Mouse (Mus musculus): ENCODE measurements around the gene Mtor. TPM values are rescaled to one million over a fixed set of nuclear protein-coding genes. Genes with fewer than 3 reads are reported as not detected.
A peak's percentile ranks its signal among the peaks of the same experiment; 100 is the strongest.

Mtor gene
- polyA plus RNA-seq, 1 experiment from 2014 or later, result 16.5 TPM

DNA sequence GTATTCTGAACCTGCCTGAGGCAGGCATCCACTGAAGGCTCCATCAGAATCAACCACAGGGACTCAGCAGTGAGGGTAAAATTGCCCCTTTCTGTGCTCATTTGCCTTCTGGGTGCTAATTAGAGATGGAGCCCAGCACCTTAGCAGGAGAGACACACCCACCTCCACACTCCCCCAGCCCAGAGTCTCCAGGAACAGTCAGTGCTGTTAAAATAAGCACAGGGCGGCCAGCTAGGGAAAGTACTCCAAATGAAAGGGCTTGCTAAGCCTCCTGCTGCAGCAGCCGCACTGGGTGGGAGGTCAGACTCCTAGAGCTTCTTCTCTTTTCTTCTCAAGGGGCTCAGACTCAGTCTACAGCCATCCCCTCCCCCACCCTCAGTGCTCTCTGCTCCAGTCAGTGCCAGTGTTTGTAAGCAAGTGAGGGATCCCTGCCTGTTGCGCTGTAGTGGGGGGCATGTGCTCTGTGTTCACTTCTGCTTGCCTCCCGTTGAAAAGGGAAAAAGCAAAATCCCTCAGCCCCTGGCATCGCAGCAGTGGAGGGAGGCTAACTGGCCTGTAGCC, 69.9 kb downstream of the Mtor start:
- WGBS, result 28% methylated on average over 5 of the region's 5 CpGs
- Histone ChIP-seq H3K4me3 (no peak overlapping the region), H3K4me2 (no peak overlapping the region), H3K27me3 (no peaks in the 10 kb centered on the region), H3K9me3 (no peaks in the 10 kb centered on the region), H3K27ac (peak overlapping the region; percentile 11; the same call in 1 of the 2 replicates), H3K36me3 (peaks cover 87% of the 10 kb centered on the region), H3K9ac (no peak overlapping the region), H3K4me1 (no peaks in the 10 kb centered on the region)
- ATAC-seq (ENCODE audit: insufficient number of reproducible peaks, insufficient read depth, low FRiP score, low TSS enrichment, low read depth), result no peak

GRCm38 (mm10) chr4:148523538-148523937, 75.1 kb downstream of the Mtor start:
- no peak overlapping the region for H3K27ac ChIP-seq

GRCm38 (mm10) chr4:148527158-148527910, 78.9 kb downstream of the Mtor start:
- Histone ChIP-seq H3K36me3 (peaks cover 90% of the 10 kb centered on the region), H3K27me3 (no peaks in the 10 kb centered on the region), H3K4me1 (no peaks in the 10 kb centered on the region), H3K4me3 (no peak overlapping the region), H3K9ac (no peak overlapping the region), H3K27ac (no peak overlapping the region), H3K4me2 (no peak overlapping the region), H3K9me3 (no peaks in the 10 kb centered on the region)
- 87% methylated on average over 10 of the region's 10 CpGs for WGBS
- ATAC-seq (ENCODE audit: insufficient number of reproducible peaks, insufficient read depth, low FRiP score, low TSS enrichment, low read depth), result no peak

More at GRCm38 (mm10) chr4:148523538-148523937, 75.1 kb downstream of the Mtor start:
- 73% methylated on average over 7 of the region's 7 CpGs for WGBS
- Histone ChIP-seq H3K4me3 (no peak overlapping the region), H3K4me2 (no peak overlapping the region), H3K36me3 (peaks cover 85% of the 10 kb centered on the region), H3K4me1 (no peaks in the 10 kb centered on the region), H3K9me3 (no peaks in the 10 kb centered on the region), H3K27me3 (no peaks in the 10 kb centered on the region), H3K9ac (no peak overlapping the region)
- no peak for ATAC-seq (ENCODE audit: insufficient number of reproducible peaks, insufficient read depth, low FRiP score, low TSS enrichment, low read depth)

DNA sequence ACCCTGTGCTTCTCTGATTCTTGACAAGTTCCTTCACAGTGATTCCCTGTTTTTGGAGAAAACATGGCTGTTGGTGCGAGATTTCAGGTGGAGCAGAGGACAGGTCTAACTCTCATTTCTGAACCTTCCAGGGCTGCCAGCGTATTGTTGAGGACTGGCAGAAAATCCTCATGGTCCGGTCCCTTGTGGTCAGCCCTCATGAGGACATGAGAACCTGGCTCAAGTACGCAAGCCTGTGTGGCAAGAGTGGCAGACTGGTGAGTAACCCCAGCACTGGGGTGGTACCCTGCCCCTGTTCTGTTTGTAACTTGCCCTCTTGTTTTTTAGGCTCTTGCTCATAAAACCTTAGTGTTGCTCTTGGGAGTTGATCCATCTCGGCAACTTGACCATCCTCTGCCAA, 81.9 kb downstream of the Mtor start:
- no peak overlapping the region for H3K4me3 ChIP-seq
- H3K4me2 ChIP-seq, result no peak overlapping the region
- H3K9me3 ChIP-seq, result no peaks in the 10 kb centered on the region
- H3K27me3 ChIP-seq, result no peaks in the 10 kb centered on the region
- no peaks in the 10 kb centered on the region for H3K4me1 ChIP-seq
- no peak for ATAC-seq (ENCODE audit: insufficient number of reproducible peaks, insufficient read depth, low FRiP score, low TSS enrichment, low read depth)
- H3K9ac ChIP-seq, result no peak overlapping the region
- peaks cover 90% of the 10 kb centered on the region for H3K36me3 ChIP-seq
- H3K27ac ChIP-seq, result no peak overlapping the region
- WGBS, result 92% methylated on average over 5 of the region's 5 CpGs

- 90% methylated on average over 6 of the region's 6 CpGs for WGBS
- no peak for ATAC-seq (ENCODE audit: insufficient number of reproducible peaks, insufficient read depth, low FRiP score, low TSS enrichment, low read depth)
- peaks cover 90% of the 10 kb centered on the region for H3K36me3 ChIP-seq
These were observed 82.4 kb downstream of the Mtor start for GRCm38 (mm10) chr4:148530778-148531177.

GRCm38 (mm10) chr4:148531341-148531740, 82.9 kb downstream of the Mtor start:
- no peaks in the 10 kb centered on the region for H3K4me1 ChIP-seq
- no peak overlapping the region for H3K4me3 ChIP-seq
- no peak overlapping the region for H3K9ac ChIP-seq
- no peaks in the 10 kb centered on the region for H3K9me3 ChIP-seq
- H3K27me3 ChIP-seq, result no peaks in the 10 kb centered on the region
- H3K4me2 ChIP-seq, result no peak overlapping the region
- H3K36me3 ChIP-seq, result peaks cover 90% of the 10 kb centered on the region
- no peak for ATAC-seq (ENCODE audit: insufficient number of reproducible peaks, insufficient read depth, low FRiP score, low TSS enrichment, low read depth)
- H3K27ac ChIP-seq, result no peak overlapping the region
- 87% methylated on average over 4 of the region's 4 CpGs for WGBS

More at GRCm38 (mm10) chr4:148530778-148531177, 82.4 kb downstream of the Mtor start:
- Histone ChIP-seq H3K4me3 (no peak overlapping the region), H3K9ac (no peak overlapping the region), H3K9me3 (no peaks in the 10 kb centered on the region), H3K27ac (no peak overlapping the region), H3K27me3 (no peaks in the 10 kb centered on the region), H3K4me2 (no peak overlapping the region), H3K4me1 (no peaks in the 10 kb centered on the region)

GRCm38 (mm10) chr4:148532516-148532915, 84.1 kb downstream of the Mtor start:
- Histone ChIP-seq H3K27me3 (no peaks in the 10 kb centered on the region), H3K4me3 (no peak overlapping the region), H3K36me3 (peaks cover 90% of the 10 kb centered on the region), H3K9me3 (no peaks in the 10 kb centered on the region), H3K9ac (no peak overlapping the region), H3K27ac (no peak overlapping the region), H3K4me1 (no peaks in the 10 kb centered on the region), H3K4me2 (no peak overlapping the region)
- 87% methylated on average over 3 of the region's 3 CpGs for WGBS
- no peak for ATAC-seq (ENCODE audit: insufficient number of reproducible peaks, insufficient read depth, low FRiP score, low TSS enrichment, low read depth)

- no peak overlapping the region for H3K27ac ChIP-seq
- no peak overlapping the region for H3K4me2 ChIP-seq
- H3K9ac ChIP-seq, result no peak overlapping the region
- ATAC-seq (ENCODE audit: insufficient number of reproducible peaks, insufficient read depth, low FRiP score, low TSS enrichment, low read depth), result no peak
- H3K27me3 ChIP-seq, result no peaks in the 10 kb centered on the region
- H3K36me3 ChIP-seq, result peaks cover 94% of the 10 kb centered on the region
- WGBS, result 89% methylated on average over 12 of the region's 12 CpGs
- no peak overlapping the region for H3K4me3 ChIP-seq
- no peaks in the 10 kb centered on the region for H3K4me1 ChIP-seq
- H3K9me3 ChIP-seq, result no peaks in the 10 kb centered on the region
These were observed 85.4 kb downstream of the Mtor start for GRCm38 (mm10) chr4:148533613-148534328.

DNA sequence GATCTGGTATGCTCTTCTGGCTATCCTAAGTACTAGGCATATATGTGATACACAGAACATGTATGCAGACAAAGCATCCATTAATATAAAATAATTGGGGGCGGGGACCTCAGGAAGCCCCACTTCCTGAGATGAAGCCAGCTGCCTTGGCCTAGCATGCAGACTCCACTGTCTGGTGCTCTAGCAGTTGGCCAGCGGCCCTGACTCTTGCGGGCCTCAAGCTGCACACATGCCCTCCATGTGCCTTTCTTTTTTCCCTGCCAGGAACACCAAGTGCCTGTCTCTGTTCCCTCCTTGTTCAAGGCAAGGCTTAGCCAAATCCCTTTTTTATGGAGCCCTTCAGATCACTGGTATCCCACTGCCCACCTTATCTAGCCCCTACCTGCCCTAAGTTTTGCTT, 87.5 kb downstream of the Mtor start:
- Histone ChIP-seq H3K4me2 (no peak overlapping the region), H3K4me3 (no peak overlapping the region), H3K27ac (no peak overlapping the region), H3K4me1 (no peaks in the 10 kb centered on the region), H3K27me3 (no peaks in the 10 kb centered on the region), H3K36me3 (peaks cover 96% of the 10 kb centered on the region), H3K9ac (no peak overlapping the region), H3K9me3 (no peaks in the 10 kb centered on the region)
- no peak for ATAC-seq (ENCODE audit: insufficient number of reproducible peaks, insufficient read depth, low FRiP score, low TSS enrichment, low read depth)
- 82% methylated on average over 3 of the region's 3 CpGs for WGBS

DNA sequence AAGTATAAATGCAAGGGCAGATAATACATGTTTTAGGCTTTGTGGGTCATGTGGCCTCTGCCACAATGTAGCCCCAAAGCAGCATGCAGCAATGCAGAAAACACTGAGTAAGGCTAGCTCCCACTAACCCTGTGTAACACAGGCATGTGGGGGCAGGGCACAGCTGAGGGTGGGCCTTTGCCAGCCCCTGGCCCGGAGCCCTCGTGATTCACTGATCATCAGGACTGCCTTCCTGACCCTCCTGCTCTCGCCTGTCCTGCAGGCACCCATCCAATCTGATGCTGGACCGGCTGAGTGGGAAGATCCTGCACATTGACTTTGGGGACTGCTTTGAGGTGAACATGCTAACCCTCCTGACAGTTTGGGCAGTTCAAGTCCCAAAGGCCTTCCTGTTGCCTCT, 100.7 kb downstream of the Mtor start:
- Histone ChIP-seq H3K27ac (no peak overlapping the region), H3K4me2 (no peak overlapping the region), H3K36me3 (peaks cover 94% of the 10 kb centered on the region), H3K9me3 (no peaks in the 10 kb centered on the region), H3K4me3 (no peak overlapping the region), H3K9ac (no peak overlapping the region), H3K27me3 (no peaks in the 10 kb centered on the region), H3K4me1 (no peaks in the 10 kb centered on the region)
- WGBS, result 95% methylated on average over 4 of the region's 4 CpGs
- no peak for ATAC-seq (ENCODE audit: insufficient number of reproducible peaks, insufficient read depth, low FRiP score, low TSS enrichment, low read depth)

DNA sequence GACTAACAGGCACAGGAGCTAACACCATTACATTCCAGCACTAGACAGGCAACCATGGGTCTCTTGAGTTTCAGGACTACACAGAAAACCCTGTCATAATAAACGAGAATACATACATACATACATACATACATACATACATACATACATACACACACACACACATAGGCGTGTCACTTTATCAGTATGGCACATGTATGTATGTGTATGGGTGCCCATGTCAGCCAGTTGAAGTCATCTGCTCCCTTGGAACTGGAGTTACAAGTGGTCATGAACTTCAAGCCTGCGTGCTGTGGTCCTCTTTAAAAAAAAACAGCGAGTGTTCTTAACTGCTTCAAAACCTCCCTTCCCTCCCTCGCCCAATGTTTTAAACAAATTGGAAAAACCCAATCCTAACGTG, 109.4 kb downstream of the Mtor start:
- ATAC-seq (ENCODE audit: insufficient number of reproducible peaks, insufficient read depth, low FRiP score, low TSS enrichment, low read depth), result no peak
- Histone ChIP-seq H3K4me2 (peak overlapping the region; percentile 66), H3K27ac (peak overlapping the region; percentile 96), H3K4me1 (peaks cover 11% of the 10 kb centered on the region; the same call in 1 of the 2 replicates), H3K9me3 (no peaks in the 10 kb centered on the region), H3K36me3 (peaks cover 67% of the 10 kb centered on the region), H3K27me3 (no peaks in the 10 kb centered on the region), H3K9ac (peak overlapping the region; percentile 97), H3K4me3 (peak overlapping the region; percentile 80)
- 25% methylated on average over 6 of the region's 6 CpGs for WGBS
